Mouse (Mus musculus): ENCODE data around the gene Gm10197.
A peak's percentile ranks its signal among the peaks of the same experiment; 100 is the strongest.
"Not testable (repeated sequence)": the region's sequence is repeated elsewhere in the genome, so short reads cannot be mapped to it uniquely, and the experiment has no call there.

Gm10197 gene

DNA sequence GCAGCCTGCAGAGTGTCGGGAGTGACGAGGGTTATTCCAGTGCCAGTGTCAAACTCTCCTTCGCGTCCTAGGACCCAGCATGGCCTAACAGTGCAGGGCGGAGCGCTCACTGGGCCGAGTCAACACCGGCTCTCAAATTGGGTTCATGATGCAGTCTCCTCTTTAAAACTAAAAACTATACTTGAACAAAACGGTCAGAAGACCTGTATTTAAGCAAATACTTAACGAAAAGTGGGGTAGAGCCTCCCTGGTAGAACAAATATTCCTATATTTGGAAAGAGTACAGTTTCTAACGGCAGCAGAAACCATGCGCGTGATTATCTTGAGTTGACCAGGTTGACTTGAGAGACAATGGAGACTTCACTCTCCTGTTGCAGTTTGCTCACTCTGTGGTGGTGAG, at the start of gene Gm10197:
Gm10197 (minus strand) TSS at position 101 of the 400 bp plus-strand sequence.
- DNase-seq (ENCODE audit: low spot score), result no peak

DNA sequence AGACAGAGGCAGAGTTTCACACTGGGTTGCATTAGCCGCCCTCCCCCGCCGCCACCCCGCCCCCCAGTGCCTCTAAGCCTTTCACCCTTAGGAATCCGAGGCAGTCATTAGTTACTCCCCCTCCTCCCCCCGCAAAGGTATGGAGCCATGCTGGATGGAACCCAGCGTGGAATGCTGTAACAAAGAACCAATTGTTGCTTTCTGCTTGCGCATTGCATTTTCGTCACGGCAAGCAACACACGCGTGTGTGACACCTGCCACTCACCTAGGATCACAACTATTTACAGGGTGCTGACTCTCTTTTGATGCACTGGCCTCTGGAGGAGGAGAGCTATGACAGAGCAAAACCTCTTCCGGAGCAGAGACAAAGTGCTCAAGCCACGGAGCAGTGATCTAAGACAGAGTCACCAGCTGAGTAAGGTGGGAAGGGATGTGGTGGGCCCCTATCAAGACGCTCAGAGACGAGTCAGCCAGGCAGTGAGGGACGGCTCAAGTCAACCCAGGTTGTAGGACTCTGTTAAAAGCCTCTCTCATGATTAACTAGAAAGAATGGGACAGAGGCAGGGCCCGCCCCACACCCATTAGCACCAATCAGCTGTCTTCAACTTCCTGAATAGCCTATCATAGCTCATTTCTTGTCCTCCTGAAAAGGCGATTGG, 49.5 kb upstream of the Gm10197 start:
- peak; percentile 87 for DNase-seq (ENCODE audit: low spot score)

DNA sequence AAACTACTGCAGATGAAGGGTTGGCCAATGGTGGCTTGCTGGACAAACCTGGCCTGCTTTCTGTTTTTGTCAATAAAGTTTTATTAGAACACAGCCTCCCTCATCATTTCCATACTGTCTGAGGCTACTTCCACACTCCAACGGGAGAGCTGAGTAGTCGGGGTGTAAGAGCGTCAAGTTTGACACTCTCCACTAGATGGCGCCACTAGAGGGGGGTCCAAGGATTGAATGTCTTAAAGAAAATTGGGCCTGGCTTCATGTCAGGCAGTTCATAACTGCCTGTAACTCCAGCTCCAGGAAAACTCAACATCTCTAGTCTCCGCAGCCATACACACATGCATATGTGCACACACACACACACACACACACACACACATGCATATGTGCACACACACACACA, 48.3 kb upstream of the Gm10197 start:
- DNase-seq (ENCODE audit: low spot score), result peak; percentile 57

DNA sequence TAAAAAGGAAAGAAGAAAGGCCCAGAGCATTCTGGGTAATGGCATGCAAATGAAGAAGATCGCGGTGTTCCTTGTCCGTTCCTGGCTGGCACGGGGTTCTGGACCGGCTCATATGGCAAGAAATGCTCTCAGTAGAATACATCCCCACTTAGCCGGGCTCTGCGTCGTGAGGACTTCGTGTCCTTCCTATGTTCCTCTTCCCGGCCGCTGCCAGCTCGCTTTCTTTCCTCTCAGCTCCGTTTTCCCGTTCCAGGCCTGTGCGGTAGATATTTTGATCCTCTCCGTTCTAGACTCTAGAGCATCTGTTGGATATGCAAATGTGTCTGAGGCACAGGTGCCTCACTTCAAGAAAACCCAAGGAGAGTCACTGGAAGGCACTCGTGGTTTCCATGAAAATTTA, 43.6 kb upstream of the Gm10197 start:
- no peak for DNase-seq (ENCODE audit: low spot score)

DNA sequence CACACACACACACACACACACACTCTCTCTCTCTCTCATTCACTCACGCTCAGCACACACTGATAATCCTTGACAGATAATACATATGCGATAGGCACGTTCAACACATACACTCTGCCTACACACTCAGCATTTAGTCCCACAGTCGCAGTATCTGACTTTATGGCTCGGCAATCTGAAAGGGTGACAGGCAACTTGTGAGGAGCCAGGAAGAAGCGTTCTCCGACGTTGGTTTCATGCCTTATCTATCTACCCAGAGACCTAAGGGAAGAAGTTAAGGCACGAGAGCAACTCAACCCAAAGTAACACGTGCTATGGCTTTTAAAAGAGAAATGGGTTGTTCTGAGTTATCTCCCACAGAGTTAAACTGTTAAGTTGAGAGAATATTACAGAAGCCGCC, 43.1 kb upstream of the Gm10197 start:
- DNase-seq (ENCODE audit: low spot score), result no peak

DNA sequence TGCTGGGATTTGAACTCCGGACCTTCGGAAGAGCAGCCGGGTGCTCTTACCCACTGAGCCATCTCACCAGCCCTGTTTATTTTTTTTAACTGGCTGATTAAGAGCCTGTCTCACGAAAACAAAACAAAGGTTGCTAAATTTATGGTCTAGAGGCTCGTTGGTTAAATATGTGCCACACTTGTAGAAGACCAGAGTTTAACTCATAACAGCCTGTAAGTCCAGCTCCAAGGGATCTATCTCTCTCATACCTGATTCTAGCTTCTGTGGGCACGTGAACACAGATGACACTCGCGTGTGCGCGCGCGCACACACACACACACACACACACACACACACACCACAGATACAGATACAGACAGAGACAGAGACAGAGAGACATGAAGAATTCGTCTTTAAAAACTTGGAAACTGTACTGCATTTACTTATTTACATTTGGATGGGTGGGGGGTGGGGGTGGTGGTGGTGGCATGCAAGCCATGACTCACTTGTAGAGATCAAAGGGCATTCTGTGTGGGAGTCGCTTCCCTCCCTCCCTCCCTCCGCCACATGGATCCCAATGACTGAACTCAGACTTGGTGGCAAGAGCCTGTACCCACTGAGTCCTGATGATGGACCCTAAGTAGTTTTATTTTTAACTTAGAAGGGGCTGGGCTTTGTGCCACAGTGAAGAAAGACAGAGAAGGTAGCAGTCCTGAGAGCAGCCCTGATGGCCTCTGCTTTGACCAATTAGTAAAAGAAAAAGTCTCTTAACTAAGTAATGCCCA, 42.2 kb upstream of the Gm10197 start:
- peak; percentile 72 for DNase-seq (ENCODE audit: low spot score)

DNA sequence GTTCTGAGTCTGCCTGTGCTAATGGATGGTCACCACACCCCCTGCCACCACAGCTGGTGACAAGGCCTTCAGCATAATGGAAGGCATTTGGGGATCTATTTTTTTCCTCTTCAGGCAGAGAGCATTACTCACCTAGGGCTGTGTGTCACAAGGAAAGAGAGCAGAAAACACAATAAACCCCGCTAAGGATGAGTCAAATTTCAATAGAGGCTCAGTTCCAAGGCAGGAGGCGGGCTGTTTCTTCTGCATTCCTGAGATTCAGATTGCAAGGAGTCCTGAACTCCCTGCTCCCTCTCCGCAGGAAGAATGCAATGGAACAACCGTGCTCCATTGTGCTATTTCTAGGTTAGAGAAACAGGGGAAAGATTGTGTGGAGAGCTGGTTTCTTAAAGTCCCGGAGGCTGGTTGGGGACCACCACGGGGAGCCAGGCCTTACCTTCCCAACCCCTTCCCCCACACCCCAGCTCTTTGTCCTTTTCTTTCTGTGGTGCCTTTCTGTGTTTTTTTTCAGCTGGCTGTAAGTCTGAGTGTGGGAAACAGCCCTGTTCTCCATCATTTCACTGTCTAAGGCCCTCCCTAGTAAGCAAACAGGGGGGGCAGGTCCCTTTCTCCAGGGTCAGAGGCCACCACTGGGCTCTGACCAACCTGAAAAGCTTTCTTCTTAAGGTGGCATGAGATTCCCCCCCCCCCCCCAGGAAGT, 40.7 kb upstream of the Gm10197 start:
- DNase-seq (ENCODE audit: low spot score), result peak; percentile 40

DNA sequence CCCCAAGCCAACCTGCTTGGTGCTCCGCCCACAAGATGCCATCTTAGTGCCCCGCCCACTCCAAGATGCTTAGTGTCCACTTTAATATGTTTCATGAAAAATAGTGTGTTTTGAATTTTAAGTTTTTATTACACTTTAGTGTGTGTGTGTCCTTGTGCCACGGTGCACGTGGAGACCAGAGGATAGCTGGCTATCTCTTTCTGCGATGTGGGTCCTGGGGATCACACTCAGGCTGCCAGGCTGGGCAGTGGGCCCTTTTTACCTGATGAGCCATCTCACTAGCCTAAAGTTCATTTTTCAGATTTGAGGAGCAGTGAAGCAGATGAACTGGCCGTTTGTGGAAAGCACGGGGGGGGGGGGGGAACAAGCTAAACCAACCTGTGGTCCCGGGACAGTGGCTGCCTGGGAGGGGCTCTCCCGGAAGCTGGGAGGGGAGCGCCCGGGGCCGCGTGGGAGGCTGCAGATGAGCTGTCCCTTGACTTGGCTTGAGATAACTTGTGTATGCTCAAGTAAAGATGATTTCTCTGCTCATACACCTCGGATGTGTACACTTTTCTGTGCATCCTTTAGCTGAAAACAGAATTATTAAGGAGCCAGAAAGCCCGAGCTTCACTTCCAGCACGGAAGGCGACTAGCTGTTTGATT, 38.2 kb upstream of the Gm10197 start:
- DNase-seq (ENCODE audit: low spot score), result no peak

DNA sequence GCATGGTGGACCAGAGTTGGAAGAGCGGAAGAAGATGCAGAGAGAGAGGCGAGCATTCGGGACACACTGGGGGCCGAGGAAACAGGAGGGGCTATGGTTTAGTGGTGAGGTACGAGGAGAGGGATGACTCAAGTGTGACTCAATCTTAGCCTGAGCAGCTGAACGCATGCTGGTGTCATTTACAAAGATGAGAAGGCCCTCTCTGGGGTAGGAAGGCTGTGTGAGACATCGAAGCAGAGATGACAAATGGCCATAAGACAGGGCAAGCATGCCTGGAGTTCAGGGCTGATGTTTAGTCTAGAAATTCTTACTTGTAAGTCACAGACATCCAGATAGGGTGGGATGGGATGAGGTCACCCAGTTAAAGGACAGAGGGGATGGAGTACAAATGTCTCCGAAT, 36.8 kb upstream of the Gm10197 start:
- no peak for DNase-seq (ENCODE audit: low spot score)

DNA sequence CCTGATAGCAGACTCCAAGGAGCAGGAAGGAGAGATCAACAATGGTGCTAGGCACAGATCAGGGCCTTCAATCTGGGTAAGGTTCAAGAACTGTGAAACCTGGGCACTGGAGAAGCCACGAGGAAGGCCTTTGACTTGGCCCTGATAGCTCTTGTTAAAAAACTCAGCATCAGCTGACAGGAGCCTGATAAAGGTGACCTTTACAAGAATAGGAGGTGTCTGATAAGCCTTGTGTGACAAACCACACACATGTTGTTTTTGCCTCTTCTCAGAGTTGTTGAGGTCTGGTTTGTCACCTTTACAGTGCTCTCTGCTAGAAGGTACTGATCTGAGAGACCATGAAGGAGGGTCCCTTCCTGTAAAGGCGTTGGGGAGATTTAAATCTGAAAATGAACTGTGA, 35.8 kb upstream of the Gm10197 start:
- DNase-seq (ENCODE audit: low spot score), result no peak

DNA sequence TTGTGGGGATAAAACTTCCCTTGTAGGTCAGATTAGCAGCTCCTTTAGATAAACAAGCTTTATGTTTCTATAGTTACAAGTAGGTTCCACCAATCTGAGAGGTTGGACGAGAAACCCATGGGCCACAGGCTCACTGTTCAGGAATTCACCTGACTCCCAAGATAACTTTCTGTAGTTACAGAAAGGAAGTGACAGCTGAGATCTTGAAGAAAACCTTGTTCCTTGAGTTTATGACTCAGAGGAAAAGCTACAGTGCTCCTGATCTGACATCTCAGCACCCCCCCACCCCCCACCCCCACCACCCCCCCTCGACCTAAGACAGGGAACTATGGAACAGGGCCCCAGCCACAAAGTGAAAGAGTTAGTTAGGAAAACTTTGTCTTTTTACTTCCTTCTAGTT, 34.2 kb upstream of the Gm10197 start:
- no peak for DNase-seq (ENCODE audit: low spot score)

DNA sequence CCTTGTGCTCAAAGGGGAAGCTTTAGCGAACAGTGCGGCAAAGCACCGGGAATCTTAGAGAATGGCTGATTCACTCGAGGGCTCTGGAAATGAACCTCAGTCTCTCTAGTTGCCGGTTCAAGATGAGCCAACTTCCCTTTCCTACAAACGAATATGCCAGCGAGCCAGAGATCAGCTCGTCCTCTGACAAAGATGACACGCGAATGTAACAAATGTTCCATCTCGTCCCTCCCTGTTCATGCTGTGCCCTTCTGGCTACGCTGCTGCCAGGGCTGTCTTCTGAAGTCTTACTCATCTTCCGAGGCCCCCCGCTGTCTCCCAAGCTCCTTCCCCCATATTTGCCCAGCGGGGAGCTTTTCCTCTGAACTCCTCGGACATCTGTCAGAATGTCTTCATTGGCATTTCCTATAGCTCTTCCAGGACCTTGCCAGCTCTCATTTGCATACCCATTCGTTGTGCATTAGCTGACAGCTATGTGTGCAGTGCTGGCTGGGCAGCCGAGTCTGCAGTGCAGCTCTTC, 33.3 kb upstream of the Gm10197 start:
- no peak for DNase-seq (ENCODE audit: low spot score)

DNA sequence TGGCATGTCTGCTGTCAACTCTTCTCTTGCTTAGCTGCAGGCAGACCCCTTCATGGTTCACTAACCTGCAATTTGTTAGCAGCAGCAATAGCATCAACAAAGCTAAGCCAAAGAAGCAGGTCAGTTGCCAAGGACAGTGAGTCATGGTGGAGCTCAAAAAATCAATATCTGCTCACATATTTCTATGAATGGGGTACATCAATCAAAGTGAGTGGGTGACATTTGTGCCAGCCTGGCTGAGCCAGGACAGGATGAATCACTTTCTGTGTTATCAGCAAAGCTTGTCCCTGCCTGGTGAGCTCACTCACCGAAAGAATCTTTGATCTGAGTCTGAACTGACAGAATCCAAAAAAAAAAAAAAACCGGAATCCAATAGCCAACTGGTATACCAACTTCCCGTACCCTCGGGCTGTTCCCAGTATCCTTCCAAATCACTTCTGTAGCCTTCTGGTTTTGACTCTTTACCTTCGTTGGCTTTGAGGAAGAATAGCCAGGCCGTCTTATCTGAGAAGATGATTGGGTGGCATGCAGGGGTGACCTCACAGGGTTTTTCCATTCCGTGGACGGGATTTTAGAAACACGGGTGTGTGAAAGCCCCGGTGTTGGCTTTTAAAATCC, 32.8 kb upstream of the Gm10197 start:
- DNase-seq (ENCODE audit: low spot score), result no peak

DNA sequence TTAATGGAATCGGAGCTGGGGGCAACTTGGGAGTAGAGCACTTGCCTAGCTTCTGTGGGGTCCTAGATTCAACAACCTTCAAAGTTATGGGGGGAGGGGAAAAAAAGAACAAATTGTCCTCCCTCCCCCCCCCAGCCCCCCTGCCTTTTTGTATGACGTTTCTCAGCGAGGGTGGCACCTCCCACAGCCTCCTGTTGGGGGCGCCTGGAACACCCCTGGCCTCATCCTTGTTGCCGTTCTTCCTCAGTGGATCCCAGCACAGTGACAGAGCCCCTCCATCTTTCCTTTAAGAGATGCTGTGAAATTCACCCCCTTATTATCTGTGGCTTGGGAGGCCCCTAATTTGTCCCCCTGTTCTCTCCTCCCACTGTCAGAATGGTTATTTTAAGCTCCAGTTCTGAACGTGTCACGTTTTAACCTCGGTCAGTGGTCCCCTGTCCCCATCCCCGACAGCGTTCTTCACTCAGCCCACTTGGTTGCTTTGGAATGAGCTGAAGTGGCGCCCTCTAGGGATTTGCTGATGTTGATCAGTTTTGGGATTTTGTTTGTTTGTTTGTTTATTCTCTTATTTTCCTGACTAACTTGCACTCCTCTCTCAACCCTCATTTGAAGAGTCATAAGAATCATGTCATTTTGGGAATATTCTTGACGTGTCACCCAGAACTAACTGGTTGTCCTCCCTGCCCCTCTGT, 31.3 kb upstream of the Gm10197 start:
- no peak for DNase-seq (ENCODE audit: low spot score)

DNA sequence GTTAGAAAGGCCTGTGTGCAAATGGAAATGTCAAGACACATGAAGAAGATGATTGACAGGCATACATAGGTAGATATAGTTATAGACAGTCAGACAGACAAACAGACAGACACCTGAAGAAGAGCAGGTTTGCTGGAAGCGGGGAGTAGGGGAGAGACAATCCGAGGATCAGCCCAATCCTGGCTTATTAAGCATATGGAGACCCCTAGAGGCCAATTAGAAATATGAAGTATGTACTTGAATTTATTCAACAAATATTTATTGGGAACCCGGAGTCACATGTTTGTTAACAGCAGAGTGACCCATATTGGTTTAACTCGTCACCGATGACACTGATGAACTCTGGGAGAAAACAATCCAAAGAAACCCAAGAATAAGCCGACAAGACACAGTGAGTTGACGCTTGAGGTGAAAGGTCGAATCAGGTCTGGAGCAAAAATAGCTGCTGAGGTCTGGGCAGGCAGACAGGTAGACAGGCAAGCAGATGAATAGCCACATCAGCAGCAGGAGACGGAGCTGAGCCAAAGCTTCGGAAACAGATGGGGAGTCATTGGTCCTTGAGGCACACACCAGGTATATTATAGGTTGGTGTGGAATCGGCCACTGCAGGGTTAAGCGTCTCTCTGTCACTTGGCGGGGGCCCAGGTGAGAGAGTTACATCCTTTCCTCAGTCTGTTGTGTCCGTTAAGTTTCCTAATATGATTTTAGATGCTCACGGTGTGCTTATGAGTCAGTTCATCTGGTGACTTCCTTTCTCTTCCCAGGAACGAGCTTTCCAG, 29.0 kb upstream of the Gm10197 start:
- DNase-seq (ENCODE audit: low spot score), result no peak

DNA sequence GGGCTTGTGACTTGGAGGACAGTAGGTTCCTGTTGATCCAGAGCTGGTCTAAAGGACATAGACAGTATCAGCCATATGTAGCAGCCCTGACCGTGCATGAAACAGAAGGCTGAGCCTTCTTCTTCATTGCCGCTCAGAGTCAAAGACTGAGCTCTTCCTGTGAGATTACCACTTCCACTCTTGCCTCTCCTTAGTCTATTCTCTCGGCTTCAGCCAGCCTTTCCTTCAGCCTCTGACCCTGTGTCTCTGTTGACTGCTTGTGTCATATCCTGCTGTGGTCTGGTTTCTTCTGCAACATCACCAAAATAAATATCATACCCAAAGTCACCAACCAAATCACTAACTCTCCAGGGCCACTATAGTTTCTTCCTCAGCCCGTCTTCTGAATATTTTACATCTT, 27.6 kb upstream of the Gm10197 start:
- no peak for DNase-seq (ENCODE audit: low spot score)

DNA sequence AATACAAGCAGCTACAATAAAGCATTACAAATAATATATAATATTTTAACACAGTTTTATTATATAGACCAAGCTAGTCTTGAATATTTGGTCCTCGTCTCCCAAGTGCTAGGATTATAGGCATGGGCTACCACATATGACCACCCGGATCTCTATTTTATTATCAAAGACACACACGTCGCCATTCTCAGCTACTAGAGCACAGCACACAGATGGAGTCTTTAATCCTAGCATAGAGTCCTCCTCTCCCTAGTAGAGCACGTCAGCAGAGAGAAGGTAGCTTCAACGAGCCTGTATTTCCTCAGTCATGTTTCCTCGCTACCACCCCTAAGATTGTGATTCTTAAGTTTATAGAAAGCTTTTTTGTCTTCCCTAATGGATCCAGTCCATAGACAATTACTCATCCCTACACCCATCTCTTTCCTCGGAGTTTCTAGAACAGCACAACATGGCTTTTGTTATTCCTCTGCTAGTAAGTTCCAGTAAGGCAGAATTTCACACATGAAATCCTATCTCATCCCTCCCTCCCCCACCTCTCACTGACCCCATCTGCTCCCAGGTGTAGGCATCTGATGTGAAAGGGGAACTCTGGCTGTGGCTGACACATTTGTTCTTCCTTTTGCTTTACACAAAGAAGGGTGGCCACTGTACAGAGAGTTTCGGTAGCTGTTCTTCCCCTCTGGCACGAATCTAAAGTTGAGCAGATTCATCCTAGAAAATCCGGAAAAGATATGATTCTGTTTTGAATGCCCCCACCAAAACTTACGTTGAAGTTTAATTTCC, 26.1 kb upstream of the Gm10197 start:
- no peak for DNase-seq (ENCODE audit: low spot score)

DNA sequence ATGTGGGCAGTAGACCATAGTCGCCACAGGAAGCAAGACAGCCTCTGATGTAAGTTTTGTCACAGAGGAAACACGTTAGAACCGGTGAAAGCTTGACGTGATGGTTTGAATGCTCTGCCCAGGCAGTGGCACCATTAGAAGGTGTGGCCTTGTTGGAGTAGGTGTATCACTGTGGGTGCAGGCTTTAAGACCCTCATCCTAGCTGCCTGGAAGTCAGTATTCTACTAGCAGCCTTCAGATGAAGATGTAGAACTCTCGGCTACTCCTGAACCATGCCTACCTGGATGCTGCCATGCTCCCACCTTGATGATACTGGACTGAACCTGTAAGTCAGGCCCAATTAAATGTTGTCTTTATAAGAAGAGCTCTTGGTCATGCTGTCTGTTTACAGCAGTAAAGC, 24.2 kb upstream of the Gm10197 start:
- DNase-seq (ENCODE audit: low spot score), result not testable (repeated sequence)

DNA sequence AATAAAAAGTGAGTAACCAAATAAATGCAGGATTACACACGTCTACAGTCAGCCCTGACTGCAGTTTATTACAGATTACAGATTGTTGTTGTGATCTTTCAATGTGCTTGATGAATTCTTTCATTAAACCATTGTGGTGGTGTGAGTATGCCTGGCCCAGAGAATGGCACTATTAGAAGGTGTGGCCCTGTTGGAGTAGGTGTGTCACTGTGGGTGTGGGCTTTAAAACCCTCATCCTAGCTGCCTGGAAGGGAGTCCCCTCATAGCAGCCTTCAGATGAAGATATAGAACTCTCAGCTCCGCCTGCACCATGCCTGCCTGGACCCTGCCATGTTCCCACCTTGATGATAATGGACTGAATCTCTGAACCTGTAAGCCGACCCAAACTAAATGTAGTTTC, 23.4 kb upstream of the Gm10197 start:
- DNase-seq (ENCODE audit: low spot score), result not testable (repeated sequence)

DNA sequence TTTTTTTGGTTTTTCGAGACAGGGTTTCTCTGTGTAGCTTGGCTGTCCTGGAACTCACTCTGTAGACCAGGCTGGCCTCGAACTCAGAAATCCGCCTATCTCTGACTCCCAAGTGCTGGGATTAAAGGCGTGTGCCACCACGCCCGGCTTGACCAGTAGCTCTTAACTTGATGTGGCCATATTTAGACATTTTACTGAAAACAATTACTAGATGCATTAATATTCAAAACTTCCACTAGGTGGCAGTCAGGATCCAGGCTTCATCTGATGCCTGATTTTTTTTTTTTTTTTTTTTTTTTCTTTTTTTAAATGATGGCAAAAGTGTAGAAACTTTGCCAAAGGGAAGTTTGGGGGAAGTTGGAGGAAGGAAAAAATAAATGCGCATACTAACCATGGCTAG, 23.0 kb upstream of the Gm10197 start:
- DNase-seq (ENCODE audit: low spot score), result no peak

All from yolk sac, embryonic 10.5 days (tissue).